Mouse (Mus musculus): ENCODE results near the gene Ercc6. TPM values are rescaled to one million over a fixed set of nuclear protein-coding genes. Genes with fewer than 3 reads are reported as not detected.

Ercc6 gene
- polyA plus RNA-seq (2015; fragmentation: Nextera tagmentation; extraction: Ambion mirVana), result 32.4 and 33.8 TPM in 2 replicates

DNA sequence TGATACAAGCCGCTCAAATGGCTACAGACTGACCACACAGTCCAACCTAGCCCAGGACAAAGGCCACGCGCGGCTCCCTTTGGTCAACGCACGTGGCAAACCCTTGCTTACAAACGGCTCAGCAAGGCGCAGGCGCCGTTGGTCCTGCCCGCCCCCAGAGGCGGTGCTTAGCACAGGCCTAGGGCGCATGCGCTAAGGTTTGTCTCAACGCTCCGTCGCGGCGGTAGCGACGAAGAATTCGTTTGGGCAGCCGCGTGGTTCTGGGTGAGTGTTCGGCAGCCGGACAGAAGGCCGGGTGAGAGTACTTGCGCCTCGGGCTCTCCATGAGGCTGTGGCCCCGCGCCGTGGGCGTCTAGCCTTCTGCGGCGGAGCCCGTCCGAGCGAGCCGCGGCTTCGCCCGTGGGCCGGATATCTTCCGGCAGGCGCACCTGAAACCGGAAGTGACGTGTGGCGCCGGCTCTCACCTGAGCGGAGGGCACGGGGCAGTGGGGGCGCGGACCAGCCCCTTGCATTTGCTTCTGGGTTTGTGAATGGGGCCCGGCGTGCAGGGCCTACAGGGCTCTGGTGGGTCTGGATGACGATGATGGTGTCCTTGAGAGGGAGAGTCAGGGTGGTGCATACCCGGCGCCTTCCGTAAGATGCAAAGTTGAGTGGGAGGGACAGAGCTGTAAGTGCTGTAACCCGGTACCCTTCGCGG is at the start of gene Ercc6:
Gene Ercc6, plus strand, starts transcription at position 186 of the 697 bp plus-strand sequence.
- no peaks in the 10 kb centered on the region for H3K27me3 ChIP-seq
- peaks cover 16% of the 10 kb centered on the region for H3K4me1 ChIP-seq (replicated peaks)
- peak within 1 kb of the TSS; percentile 78 for H3K9ac ChIP-seq (replicated peaks)
- H3K36me3 ChIP-seq, result peaks cover 23% of the 10 kb centered on the region
- peak; percentile 99 for ATAC-seq
- peak within 1 kb of the TSS; percentile 91 for H3K27ac ChIP-seq
- peak within 1 kb of the TSS; percentile 87 for H3K4me2 ChIP-seq (replicated peaks)
- H3K9me3 ChIP-seq, result no peaks in the 10 kb centered on the region
- under 1% methylated on average over 62 of the region's 62 CpGs for WGBS
- H3K4me3 ChIP-seq (replicated peaks), result peak within 1 kb of the TSS; percentile 74

DNA sequence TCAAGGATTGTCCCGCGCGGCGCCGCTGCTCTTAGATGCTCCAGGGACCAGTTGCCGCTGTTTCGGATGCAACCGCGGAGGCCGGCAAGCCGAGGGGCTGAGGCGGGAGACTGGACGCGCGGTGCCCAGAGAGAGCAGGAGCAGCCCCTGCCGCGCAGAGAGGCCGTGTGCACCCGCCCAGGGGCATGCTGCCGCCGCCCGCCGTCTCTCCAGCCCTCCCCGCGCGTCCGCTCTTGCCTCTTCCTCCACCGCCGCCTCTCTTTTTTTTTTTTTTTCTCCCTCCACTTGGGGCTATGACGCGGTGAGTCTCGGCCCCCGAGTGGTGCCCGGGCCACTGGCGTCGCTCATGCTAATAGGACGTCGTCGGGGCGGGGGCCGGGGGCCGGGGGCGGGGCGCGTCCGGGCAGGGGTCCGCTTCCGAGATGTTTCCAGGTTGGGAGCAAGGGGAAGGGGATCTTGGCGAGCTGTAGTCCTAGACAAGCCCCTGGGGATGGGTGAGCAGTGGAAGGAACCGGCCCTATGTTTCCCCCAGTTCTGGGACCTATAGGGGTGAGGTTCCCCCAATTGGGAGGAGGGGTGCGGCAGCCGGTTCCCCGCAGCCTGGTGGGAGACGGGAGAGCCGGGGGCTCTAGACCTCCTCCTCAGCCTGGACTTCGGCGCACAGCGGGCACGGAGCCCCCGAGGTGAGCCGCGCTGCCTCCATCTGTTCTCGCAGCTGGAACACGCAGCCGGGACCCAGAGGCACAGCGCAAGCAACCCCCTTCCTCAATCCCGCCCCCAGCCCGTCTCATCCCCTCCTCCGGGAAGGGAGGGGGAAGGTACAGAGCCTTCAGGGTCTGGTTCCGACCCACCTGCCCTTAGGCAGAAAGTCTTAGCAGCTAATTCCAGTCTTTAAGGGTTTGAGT is 48.5 kb upstream of the Ercc6 start, which contains the start of gene Slc18a3:
Gene Slc18a3, minus strand, starts transcription at position 250 of the 905 bp plus-strand sequence.
- peak within 1 kb of the TSS; percentile 44 for H3K4me3 ChIP-seq (replicated peaks)
- 0% methylated on average over 66 of the region's 70 CpGs for WGBS
- H3K27me3 ChIP-seq, result peaks cover 85% of the 10 kb centered on the region
- no peak within 1 kb of the TSS for H3K27ac ChIP-seq
- ATAC-seq, result peak; percentile 38
- H3K9me3 ChIP-seq, result no peaks in the 10 kb centered on the region
- H3K9ac ChIP-seq (replicated peaks), result peak within 1 kb of the TSS; percentile 39; the same call in 1 of the 2 replicates
- H3K4me2 ChIP-seq (replicated peaks), result peak within 1 kb of the TSS; percentile 69
- no peaks in the 10 kb centered on the region for H3K36me3 ChIP-seq
- H3K4me1 ChIP-seq (replicated peaks), result peaks cover 31% of the 10 kb centered on the region

DNA sequence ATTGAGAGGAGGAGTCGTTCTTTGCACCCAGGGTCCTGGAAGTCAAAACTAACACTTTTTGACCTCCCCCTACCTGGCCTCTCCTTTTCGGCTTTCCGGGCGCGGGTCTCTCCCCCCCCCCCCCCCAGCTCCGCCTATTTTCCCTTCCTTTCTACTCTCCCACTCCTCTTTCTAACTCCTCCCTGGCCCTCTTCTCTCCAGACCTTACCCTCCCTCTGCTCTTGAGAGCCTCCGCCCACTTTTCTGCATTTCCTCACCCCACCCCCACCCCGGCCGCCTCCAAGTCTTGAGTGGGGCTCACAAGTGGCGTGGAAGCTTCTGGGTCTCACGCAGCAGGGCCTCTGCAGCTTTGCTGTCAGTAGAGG is 47.8 kb upstream of the Ercc6 start:
- 3% methylated on average over 9 of the region's 11 CpGs for WGBS
- Histone ChIP-seq H3K27me3 (peaks cover 78% of the 10 kb centered on the region), H3K4me1 (replicated peaks) (peaks cover 31% of the 10 kb centered on the region), H3K4me3 (replicated peaks) (peak overlapping the region; percentile 44), H3K27ac (no peak overlapping the region), H3K36me3 (no peaks in the 10 kb centered on the region), H3K4me2 (replicated peaks) (peak overlapping the region; percentile 69), H3K9ac (replicated peaks) (no peak overlapping the region), H3K9me3 (no peaks in the 10 kb centered on the region)
- ATAC-seq, result no peak

DNA sequence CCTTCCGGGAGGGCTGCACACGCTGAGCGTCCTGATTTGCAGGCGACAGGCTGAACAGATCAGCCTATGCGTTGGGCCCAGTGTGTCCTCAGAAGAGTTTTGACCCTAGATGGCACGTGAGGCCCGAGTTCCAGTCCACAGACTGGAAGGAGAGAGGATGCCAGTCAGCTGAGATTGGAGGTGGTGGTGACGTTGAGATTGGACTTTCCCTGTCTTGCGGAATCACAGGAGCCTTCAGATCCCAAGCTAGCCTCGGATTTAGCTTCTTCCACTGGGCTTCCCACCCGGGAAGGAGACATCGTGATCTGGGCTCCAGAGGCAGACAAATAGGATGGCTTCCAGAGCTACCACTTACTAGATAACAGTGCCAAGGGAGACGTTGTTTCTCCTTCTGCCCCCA is 47.4 kb upstream of the Ercc6 start, which contains the start of gene Chat:
Gene Chat, minus strand, starts transcription at position 101 of the 400 bp plus-strand sequence.
- Histone ChIP-seq H3K9me3 (no peaks in the 10 kb centered on the region), H3K27ac (no peak within 1 kb of the TSS), H3K36me3 (no peaks in the 10 kb centered on the region), H3K27me3 (peaks cover 74% of the 10 kb centered on the region), H3K4me2 (replicated peaks) (peak within 1 kb of the TSS; percentile 69), H3K4me1 (replicated peaks) (peaks cover 31% of the 10 kb centered on the region), H3K9ac (replicated peaks) (peak within 1 kb of the TSS; percentile 39; the same call in 1 of the 2 replicates), H3K4me3 (replicated peaks) (peak within 1 kb of the TSS; percentile 44)
- no peak for ATAC-seq
- 15% methylated on average over 13 of the region's 13 CpGs for WGBS

DNA sequence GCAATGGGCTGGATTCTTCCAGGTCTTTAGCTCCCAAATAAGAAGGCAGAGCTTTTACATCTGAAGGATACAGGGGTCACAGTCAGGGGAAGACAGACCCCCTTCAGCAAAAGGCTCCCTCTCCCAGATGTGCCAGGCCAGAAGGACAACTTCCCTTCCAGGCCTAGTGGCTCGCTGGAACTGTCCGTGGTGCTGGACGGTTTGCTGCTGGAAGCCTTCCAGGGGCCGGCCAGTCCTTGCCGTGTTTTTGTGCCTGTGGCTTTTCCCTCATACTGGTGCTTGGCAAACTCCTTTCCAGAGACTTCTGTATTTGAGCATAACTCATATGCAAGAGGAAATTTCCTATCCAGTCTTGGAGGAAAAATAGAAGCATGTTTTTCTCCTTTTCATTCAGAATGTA is 45.7 kb upstream of the Ercc6 start:
- H3K4me1 ChIP-seq (replicated peaks), result peaks cover 30% of the 10 kb centered on the region
- peaks cover 57% of the 10 kb centered on the region for H3K27me3 ChIP-seq
- no peak overlapping the region for H3K4me3 ChIP-seq (replicated peaks)
- H3K4me2 ChIP-seq (replicated peaks), result no peak overlapping the region
- no peak overlapping the region for H3K27ac ChIP-seq
- H3K9me3 ChIP-seq, result no peaks in the 10 kb centered on the region
- ATAC-seq, result no peak
- no peaks in the 10 kb centered on the region for H3K36me3 ChIP-seq
- H3K9ac ChIP-seq (replicated peaks), result no peak overlapping the region
- WGBS, result 8% methylated on average over 5 of the region's 5 CpGs

DNA sequence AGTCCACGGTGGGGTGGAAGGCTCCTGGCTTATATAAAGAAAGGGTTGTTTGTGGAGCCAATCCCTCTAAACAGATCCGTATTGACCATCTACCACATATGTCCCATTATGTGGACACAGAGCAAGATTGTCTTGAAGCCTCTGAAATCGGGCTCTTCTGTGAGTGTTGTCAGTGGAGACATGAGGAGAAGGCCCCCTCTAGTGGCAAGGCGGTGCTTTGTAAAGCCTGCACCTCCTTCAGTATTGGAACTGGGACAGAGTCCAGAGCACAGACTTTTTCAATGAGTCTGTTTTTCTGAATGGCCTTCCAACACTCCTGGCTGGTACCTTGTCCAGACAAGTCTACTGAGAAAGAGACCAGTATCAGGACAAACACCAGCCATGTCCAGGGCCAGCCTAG is 40.3 kb upstream of the Ercc6 start:
- Histone ChIP-seq H3K4me3 (replicated peaks) (no peak overlapping the region), H3K27me3 (peaks cover 10% of the 10 kb centered on the region; the same call in 1 of the 2 replicates), H3K27ac (no peak overlapping the region), H3K36me3 (no peaks in the 10 kb centered on the region), H3K9me3 (no peaks in the 10 kb centered on the region), H3K4me2 (replicated peaks) (no peak overlapping the region), H3K4me1 (replicated peaks) (no peaks in the 10 kb centered on the region), H3K9ac (replicated peaks) (no peak overlapping the region)
- 15% methylated on average over 4 of the region's 4 CpGs for WGBS
- ATAC-seq, result peak; percentile 68

DNA sequence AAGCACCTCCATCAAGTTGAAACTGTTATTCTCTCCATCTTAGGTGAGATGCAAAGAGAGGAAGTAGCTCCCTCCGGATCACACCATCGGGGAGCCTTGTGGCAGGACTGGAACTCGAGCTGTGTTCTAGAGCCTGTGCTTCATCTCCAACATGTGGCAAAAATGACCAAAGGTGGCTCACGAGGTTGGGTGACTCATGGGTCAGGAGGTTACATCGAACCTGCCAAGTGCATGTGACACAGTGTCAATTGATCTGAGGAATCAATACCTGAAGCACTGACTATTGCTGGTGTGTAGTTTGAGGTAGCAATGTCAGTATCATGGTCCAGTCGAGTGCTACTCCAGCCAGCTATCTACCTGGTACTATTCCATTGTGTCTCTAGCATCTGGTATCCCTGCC is 36.8 kb upstream of the Ercc6 start:
- no peak overlapping the region for H3K4me3 ChIP-seq (replicated peaks)
- no peak for ATAC-seq
- no peaks in the 10 kb centered on the region for H3K4me1 ChIP-seq (replicated peaks)
- H3K36me3 ChIP-seq, result no peaks in the 10 kb centered on the region
- H3K4me2 ChIP-seq (replicated peaks), result no peak overlapping the region
- 0 out of 2 replicates have a peak, but pooled peaks cover 7% of the 10 kb centered on the region for H3K27me3 ChIP-seq
- H3K9ac ChIP-seq (replicated peaks), result no peak overlapping the region
- no peak overlapping the region for H3K27ac ChIP-seq
- H3K9me3 ChIP-seq, result no peaks in the 10 kb centered on the region
- 86% methylated on average over 6 of the region's 6 CpGs for WGBS

DNA sequence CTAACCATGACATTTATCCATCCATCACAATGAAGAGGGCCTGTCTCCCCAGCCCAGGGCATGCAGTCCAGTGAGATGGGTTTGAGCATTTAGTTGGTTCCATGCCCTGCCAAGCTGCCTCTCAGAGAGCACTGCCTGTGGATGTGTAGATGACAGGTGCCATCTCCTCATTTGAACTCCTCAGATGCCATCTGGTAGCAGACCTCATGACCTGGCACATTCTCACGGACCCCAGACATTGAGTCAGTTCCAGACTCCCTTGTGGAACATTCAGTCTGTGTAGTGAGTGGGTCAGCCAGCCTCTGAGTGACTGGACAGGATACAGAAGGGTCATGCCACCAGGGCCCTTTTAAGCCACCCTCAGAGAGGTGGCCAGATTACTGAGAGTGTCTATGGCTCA is 35.7 kb upstream of the Ercc6 start:
- 0 out of 2 replicates have a peak, but pooled peaks cover 7% of the 10 kb centered on the region for H3K27me3 ChIP-seq
- no peaks in the 10 kb centered on the region for H3K4me1 ChIP-seq (replicated peaks)
- ATAC-seq, result no peak
- no peak overlapping the region for H3K27ac ChIP-seq
- H3K36me3 ChIP-seq, result no peaks in the 10 kb centered on the region
- no peaks in the 10 kb centered on the region for H3K9me3 ChIP-seq
- 53% methylated on average over 1 of the region's 1 CpGs for WGBS
- H3K4me2 ChIP-seq (replicated peaks), result no peak overlapping the region
- H3K4me3 ChIP-seq (replicated peaks), result no peak overlapping the region
- no peak overlapping the region for H3K9ac ChIP-seq (replicated peaks)

DNA sequence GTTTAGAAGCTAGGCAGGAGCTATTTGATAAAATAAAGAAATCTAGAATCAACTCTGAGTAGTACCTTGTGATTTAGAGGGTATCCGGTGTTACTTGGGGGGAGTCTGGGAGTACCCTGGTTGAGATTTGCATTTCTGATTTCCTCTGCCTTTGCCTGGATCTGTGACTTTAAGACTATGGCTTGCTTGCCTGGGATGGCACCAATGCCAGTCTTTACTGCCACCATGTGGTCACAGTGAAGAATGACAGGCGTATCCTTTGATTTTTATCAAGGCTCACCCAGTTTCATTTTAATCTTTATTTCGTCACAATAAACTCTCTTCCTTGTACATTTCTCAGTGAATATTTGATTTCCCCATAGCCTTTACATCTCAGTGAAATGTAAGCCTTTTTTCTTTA is 31.3 kb upstream of the Ercc6 start:
- no peaks in the 10 kb centered on the region for H3K36me3 ChIP-seq
- H3K9ac ChIP-seq (replicated peaks), result no peak overlapping the region
- no peak for ATAC-seq
- 0 out of 2 replicates have a peak, but pooled peaks cover 2% of the 10 kb centered on the region for H3K27me3 ChIP-seq
- H3K9me3 ChIP-seq, result no peaks in the 10 kb centered on the region
- 9% methylated on average over 3 of the region's 3 CpGs for WGBS
- no peak overlapping the region for H3K4me3 ChIP-seq (replicated peaks)
- no peak overlapping the region for H3K27ac ChIP-seq
- H3K4me1 ChIP-seq (replicated peaks), result no peaks in the 10 kb centered on the region
- no peak overlapping the region for H3K4me2 ChIP-seq (replicated peaks)

DNA sequence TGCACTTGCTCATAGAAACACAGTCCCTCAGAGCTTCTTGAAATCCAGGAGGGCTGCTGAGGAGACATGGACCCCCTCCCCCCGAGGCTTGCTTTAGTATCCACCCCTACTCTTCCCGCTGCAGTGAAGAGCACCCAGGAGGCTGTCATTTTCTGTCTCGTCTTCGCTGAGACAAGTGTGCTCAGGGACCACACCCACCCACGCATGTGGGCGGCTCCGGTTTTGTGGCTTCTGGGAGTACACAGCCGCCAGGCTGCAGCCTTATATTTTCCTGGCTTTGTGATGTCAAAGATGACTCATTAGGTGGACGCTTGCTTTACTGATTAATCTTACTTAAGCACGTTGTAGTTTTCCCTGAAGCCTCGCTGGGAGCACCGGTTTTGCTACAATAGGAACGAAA is 20.8 kb upstream of the Ercc6 start:
- WGBS, result 16% methylated on average over 13 of the region's 13 CpGs
- no peak for ATAC-seq
- no peaks in the 10 kb centered on the region for H3K9me3 ChIP-seq

DNA sequence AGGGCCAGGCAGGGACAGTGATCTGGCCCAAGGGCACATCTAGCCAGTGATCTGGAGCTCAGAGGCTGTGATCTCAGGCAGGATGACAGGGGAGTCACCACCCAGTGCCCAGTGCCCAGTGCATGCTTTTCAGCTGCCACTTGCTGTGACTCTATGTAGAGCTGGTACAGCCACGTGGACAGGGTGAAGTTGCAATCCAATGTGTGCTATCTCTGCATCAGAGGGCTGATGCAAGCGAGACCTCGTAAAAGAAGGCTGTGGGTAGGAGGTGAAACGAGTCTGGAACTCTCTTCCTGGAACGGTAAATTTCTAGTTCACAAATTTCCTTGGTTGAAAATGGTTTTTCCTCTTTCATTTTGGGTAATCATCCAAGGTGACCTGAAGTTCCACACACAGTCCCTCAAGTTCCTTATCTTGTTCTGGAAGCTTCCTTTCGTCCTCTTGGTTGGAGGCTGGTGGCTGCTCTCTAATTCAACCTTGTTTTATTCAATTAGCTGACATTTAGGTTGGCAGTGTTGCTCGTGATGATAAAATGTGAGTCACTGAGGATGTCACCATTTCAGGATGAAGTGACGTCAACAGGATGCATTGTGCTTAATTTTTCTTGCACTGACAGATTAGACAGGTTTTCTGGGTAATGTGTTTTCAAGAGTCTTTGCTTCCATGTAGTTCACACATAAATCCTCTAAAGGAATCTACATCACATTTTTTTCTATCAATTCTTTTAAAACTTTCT is 17.0 kb upstream of the Ercc6 start:
- no peak for ATAC-seq
- no peak overlapping the region for H3K9ac ChIP-seq (replicated peaks)
- WGBS, result 82% methylated on average over 8 of the region's 8 CpGs
- H3K4me1 ChIP-seq (replicated peaks), result peaks cover 5% of the 10 kb centered on the region; the same call in 1 of the 2 replicates
- H3K4me3 ChIP-seq (replicated peaks), result no peak overlapping the region
- H3K4me2 ChIP-seq (replicated peaks), result no peak overlapping the region
- peaks cover 5% of the 10 kb centered on the region; the same call in 1 of the 2 replicates for H3K27me3 ChIP-seq
- no peaks in the 10 kb centered on the region for H3K36me3 ChIP-seq
- no peaks in the 10 kb centered on the region for H3K9me3 ChIP-seq
- H3K27ac ChIP-seq, result no peak overlapping the region

More for the DNA sequence above, 20.8 kb upstream of the Ercc6 start:
- H3K4me2 ChIP-seq (replicated peaks), result peak overlapping the region; percentile 52
- peaks cover 5% of the 10 kb centered on the region; the same call in 1 of the 2 replicates for H3K4me1 ChIP-seq (replicated peaks)
- H3K4me3 ChIP-seq (replicated peaks), result peak overlapping the region; percentile 28
- H3K27me3 ChIP-seq, result peaks cover 5% of the 10 kb centered on the region; the same call in 1 of the 2 replicates
- H3K27ac ChIP-seq, result no peak overlapping the region
- no peaks in the 10 kb centered on the region for H3K36me3 ChIP-seq
- H3K9ac ChIP-seq (replicated peaks), result peak overlapping the region; percentile 55; the same call in 1 of the 2 replicates

Measured in midbrain, embryonic 13.5 days (tissue).